Mouse (Mus musculus) megakaryocyte, adult 5-6 weeks (primary cell): ENCODE results near the gene Gm20388. TPM values are rescaled to one million over a fixed set of nuclear protein-coding genes. Genes with fewer than 3 reads are reported as not detected.

ENCODE experiments used
- ATAC-seq: 2 replicates; pipeline ENCODE4 v1.8.0; 2016; ENCODE audit warnings: mild to moderate bottlenecking, inconsistent platforms; ENCODE audit not compliant: poor library complexity, severe bottlenecking
- total RNA-seq, 2 experiments: library from RNA; stranded (forward) in 1 of 2; stranded (reverse) in 1 of 2; fragments of 153-499, 151-499 nt in 1 of 2; fragments of 221-1000, 200-1000 nt in 1 of 2; gene quantifications; 2 replicates each; pipeline versions ENCODE4 v1.2.3 to v1.2.4; 2015 to 2017

Gm20388 gene
- total RNA-seq, 2 experiments from 2014 or later: 7.6 to 15.5 TPM

GRCm38 (mm10) chr8:121107668-121108656 is 1197.3 kb downstream of the Gm20388 start, which contains the start of gene Mthfsd:
TSS of gene Mthfsd (minus strand) at chr8:121108392.
- peak; percentile 88 for ATAC-seq

GRCm38 (mm10) chr8:121108657-121109056 is 1198.0 kb downstream of the Gm20388 start:
- no peak for ATAC-seq

GRCm38 (mm10) chr8:121111145-121111907 is 1200.7 kb downstream of the Gm20388 start:
- ATAC-seq: no peak

- peak; percentile 97 for ATAC-seq
These were observed 1202.6 kb downstream of the Gm20388 start for GRCm38 (mm10) chr8:121113261-121113660.

GRCm38 (mm10) chr8:121115136-121115535 is 1204.5 kb downstream of the Gm20388 start:
- ATAC-seq: no peak

- ATAC-seq: no peak
These were observed 1205.3 kb downstream of the Gm20388 start, which contains the start of gene Foxc2 for GRCm38 (mm10) chr8:121115948-121116347. TSS of gene Foxc2 (plus strand) at chr8:121116171.

- ATAC-seq: no peak
These were observed 1206.0 kb downstream of the Gm20388 start for GRCm38 (mm10) chr8:121116591-121117185.

- no peak for ATAC-seq
These were observed 1206.6 kb downstream of the Gm20388 start for GRCm38 (mm10) chr8:121117186-121117651.

- ATAC-seq: no peak
These were observed 1207.3 kb downstream of the Gm20388 start for GRCm38 (mm10) chr8:121117906-121118305.

GRCm38 (mm10) chr8:121118634-121119420 is 1208.2 kb downstream of the Gm20388 start:
- ATAC-seq: no peak

- no peak for ATAC-seq
These were observed 1209.2 kb downstream of the Gm20388 start for GRCm38 (mm10) chr8:121119635-121120455.

- ATAC-seq: no peak
These were observed 1210.1 kb downstream of the Gm20388 start for GRCm38 (mm10) chr8:121120456-121121419.

- ATAC-seq: no peak
These were observed 1211.1 kb downstream of the Gm20388 start for GRCm38 (mm10) chr8:121121704-121122103.

- no peak for ATAC-seq
These were observed 1211.7 kb downstream of the Gm20388 start for GRCm38 (mm10) chr8:121122368-121122767.

- ATAC-seq: no peak
These were observed 1212.5 kb downstream of the Gm20388 start for GRCm38 (mm10) chr8:121123113-121123512.

GRCm38 (mm10) chr8:121124547-121125239 is 1214.1 kb downstream of the Gm20388 start:
- ATAC-seq: no peak

GRCm38 (mm10) chr8:121125311-121125876 is 1214.8 kb downstream of the Gm20388 start:
- ATAC-seq: peak; percentile 43; the same call in 1 of the 2 replicates
